Mouse (Mus musculus): ENCODE results near the gene Eif2s3x. TPM values are rescaled to one million over a fixed set of nuclear protein-coding genes. Genes with fewer than 3 reads are reported as not detected.
A peak's percentile ranks its signal among the peaks of the same experiment; 100 is the strongest.

Eif2s3x gene
- total RNA-seq (2012; rRNA removed) (183 and 197 TPM in 2 replicates), polyA plus RNA-seq (2012; ENCODE audit: insufficient read depth in 1 of 2, insufficient read length in 2 of 2, low read depth in 1 of 2, low replicate concordance in 2 of 2, missing spikeins in 1 of 2) (100 to 1,000 TPM; 226 to 551 TPM)

DNA sequence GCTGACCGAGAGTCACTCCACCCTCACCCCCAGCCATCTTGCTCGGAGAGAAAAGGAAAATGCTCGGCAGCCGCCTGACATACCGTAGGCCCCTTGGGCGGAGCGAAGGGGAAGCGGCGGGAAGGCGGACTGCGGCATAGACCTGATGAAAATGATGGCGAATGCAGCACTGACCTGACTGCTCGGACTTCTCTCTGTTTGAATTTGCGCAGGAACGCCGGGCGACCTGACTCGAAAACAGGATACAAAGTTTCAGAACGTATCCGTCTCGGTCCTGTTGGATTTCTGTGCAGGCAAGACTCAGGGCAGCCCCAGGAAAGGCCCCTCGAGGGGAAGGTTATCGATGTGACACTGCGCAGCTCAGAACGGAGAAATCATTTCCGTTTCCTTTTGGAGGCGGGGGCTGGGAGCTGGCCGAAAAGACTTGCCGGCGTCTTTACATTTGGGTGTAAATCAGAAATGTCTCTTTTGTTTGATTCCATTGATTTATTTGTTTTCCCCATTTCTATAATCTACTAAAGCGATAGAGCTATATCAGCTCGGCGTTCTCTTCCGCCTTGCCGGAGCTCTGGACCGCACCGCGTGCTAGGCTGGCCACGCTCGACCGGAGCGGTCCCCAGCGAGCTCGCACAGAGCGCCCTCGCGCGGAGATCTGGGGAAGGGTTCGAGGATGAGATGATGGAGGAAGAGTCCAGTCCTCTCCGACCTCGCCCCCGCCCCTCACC lies at the start of gene Eif2s3x:
TSS of gene Eif2s3x (minus strand) at position 266 of the 725 bp plus-strand sequence.
- peak within 1 kb of the TSS; percentile 99 for H3K27ac ChIP-seq (ENCODE audit: control insufficient read depth, low read depth, low read length)
- peak within 1 kb of the TSS; percentile 94 for H3K9ac ChIP-seq (ENCODE audit: control insufficient read depth, low read depth, low read length, poor library complexity, severe bottlenecking)
- no peaks in the 10 kb centered on the region for H3K9me3 ChIP-seq (replicated peaks; ENCODE audit: insufficient read depth, low read length)
- peak within 1 kb of the TSS; percentile 96 to 98 for H3K4me3 ChIP-seq (ENCODE audit: control insufficient read depth in 1 of 2, insufficient read depth in 1 of 2, low read depth in 2 of 2, low read length in 2 of 2)
- peaks cover 19% of the 10 kb centered on the region for H3K79me2 ChIP-seq (ENCODE audit: control insufficient read depth, insufficient read depth, low read length, poor library complexity)
- H3K27me3 ChIP-seq (ENCODE audit: control insufficient read depth in 1 of 2, insufficient read depth in 2 of 2, low read length in 2 of 2), result no peaks in the 10 kb centered on the region
- H3K4me1 ChIP-seq (ENCODE audit: control insufficient read depth in 1 of 2, insufficient read depth in 2 of 2, low read length in 2 of 2), result no peaks in the 10 kb centered on the region; a peak in 1 of 4 replicates
- peak; percentile 90 for DNase-seq (ENCODE audit: low read depth, low spot score)
- H3K36me3 ChIP-seq (ENCODE audit: control insufficient read depth in 1 of 2, insufficient read depth in 2 of 2, low read length in 2 of 2), result peaks cover 10 to 24% of the 10 kb centered on the region in 2 experiments
- TF ChIP-seq ELF1 (IDR thresholded peaks at IDR 0.05; ENCODE audit: low read depth, low read length) (no peak), RCOR1 (IDR thresholded peaks at IDR 0.05; ENCODE audit: low read depth, low read length) (no peak), HCFC1 (IDR thresholded peaks at IDR 0.05; ENCODE audit: low read depth, low read length) (peak; percentile 88), MAZ (IDR thresholded peaks at IDR 0.05; ENCODE audit: low read depth, low read length) (no peak), RAD21 (IDR thresholded peaks at IDR 0.05; ENCODE audit: low read depth, low read length) (no peak; the same call in 1 of the 2 replicates), BHLHE40 (IDR thresholded peaks at IDR 0.05; ENCODE audit: borderline replicate concordance, low read depth, low read length) (no peak), ZKSCAN1 (IDR thresholded peaks at IDR 0.05; ENCODE audit: low read depth, low read length) (no peak), E2F4 (IDR thresholded peaks at IDR 0.05; ENCODE audit: borderline replicate concordance, low read depth, low read length) (no peak), POLR2AphosphoS5 (IDR thresholded peaks at IDR 0.05; ENCODE audit: borderline replicate concordance, low read depth, low read length) (no peak), SIN3A (IDR thresholded peaks at IDR 0.05; ENCODE audit: low read length) (no peak; the same call in 1 of the 2 replicates), ZMIZ1 (IDR thresholded peaks at IDR 0.05; ENCODE audit: low read depth, low read length) (0 out of 2 replicates have a peak, but pooled peaks have one; percentile 52), JUND (IDR thresholded peaks at IDR 0.05; ENCODE audit: low read depth, low read length) (no peak), MEF2A (IDR thresholded peaks at IDR 0.05; ENCODE audit: extremely low read depth, insufficient replicate concordance, low read depth, low read length, poor library complexity, severe bottlenecking) (no peak), CHD1 (IDR thresholded peaks at IDR 0.05; ENCODE audit: low read depth, low read length) (no peak), TCF12 (IDR thresholded peaks at IDR 0.05; ENCODE audit: low read depth, low read length) (no peak), GABPA (IDR thresholded peaks at IDR 0.05; ENCODE audit: low read depth, low read length) (no peak), MYC (IDR thresholded peaks at IDR 0.05; ENCODE audit: low read depth, low read length) (peak; percentile 99), KAT2A (conservative IDR thresholded peaks at IDR 0.05; ENCODE audit: low read depth, low read length) (no peak; the same call in 1 of the 2 replicates), MXI1 (IDR thresholded peaks at IDR 0.05; ENCODE audit: low read depth, low read length) (peak; percentile 71; the same call in 1 of the 2 replicates), MYB (IDR thresholded peaks at IDR 0.05; ENCODE audit: low read depth, low read length) (no peak), ETS1 (IDR thresholded peaks at IDR 0.05; ENCODE audit: low read depth, low read length) (no peak), POLR2AphosphoS2 (IDR thresholded peaks at IDR 0.05; ENCODE audit: low read length) (peak; percentile 88; the same call in 1 of the 2 replicates), TBP (IDR thresholded peaks at IDR 0.05; ENCODE audit: low read depth, low read length) (peak; percentile 44), USF2 (IDR thresholded peaks at IDR 0.05; ENCODE audit: borderline replicate concordance in 1 of 2, insufficient read depth in 1 of 2, low read depth in 1 of 2, low read length in 2 of 2) (no peak), SMC3 (IDR thresholded peaks at IDR 0.05; ENCODE audit: low read depth, low read length) (no peak), NRF1 (IDR thresholded peaks at IDR 0.05; ENCODE audit: insufficient read depth, low read depth, low read length, poor library complexity, severe bottlenecking) (peak; percentile 51; the same call in 1 of the 2 replicates), CHD2 (IDR thresholded peaks at IDR 0.05; ENCODE audit: low read length) (no peak), CTCF (IDR thresholded peaks at IDR 0.05 in 2 of 3, conservative IDR thresholded peaks at IDR 0.05 in 1 of 3; ENCODE audit: control insufficient read depth in 1 of 3, insufficient read depth in 1 of 3, low read depth in 2 of 3, low read length in 3 of 3, poor library complexity in 1 of 3, severe bottlenecking in 1 of 3) (peak in 2 of 3 experiments; percentile 62 to 78; a peak in 5 of 6 replicates), GATA1 (IDR thresholded peaks at IDR 0.05; ENCODE audit: low read depth, low read length) (no peak), POLR2A (IDR thresholded peaks at IDR 0.05; ENCODE audit: control insufficient read depth in 1 of 2, insufficient read depth in 1 of 2, low read depth in 1 of 2, low read length in 2 of 2, poor library complexity in 1 of 2) (peak; percentile 15 to 74; a peak in 2 of 4 replicates), UBTF (IDR thresholded peaks at IDR 0.05; ENCODE audit: borderline replicate concordance, insufficient read depth, low read depth, low read length) (no peak), ZNF384 (IDR thresholded peaks at IDR 0.05; ENCODE audit: low read depth, low read length) (no peak), NELFE (IDR thresholded peaks at IDR 0.05; ENCODE audit: low read depth, low read length) (peak; percentile 80), USF1 (IDR thresholded peaks at IDR 0.05; ENCODE audit: low read depth, low read length) (no peak), EP300 (IDR thresholded peaks at IDR 0.05; ENCODE audit: low read depth in 1 of 2, low read length in 2 of 2) (no peak)

Data from MEL (cell line).